Mouse (Mus musculus): ENCODE data around the gene Fgfr2. TPM values are rescaled to one million over a fixed set of nuclear protein-coding genes. Genes with fewer than 3 reads are reported as not detected.
A peak's percentile ranks its signal among the peaks of the same experiment; 100 is the strongest.

Fgfr2 gene
- polyA plus RNA-seq, 1 experiment from 2014 or later, result 133 TPM

- Histone ChIP-seq H3K27me3 (ENCODE audit: control insufficient read depth, insufficient read depth, low read length) (peaks cover 4% of the 10 kb centered on the region), H3K4me2 (replicated peaks; ENCODE audit: low read depth, low read length) (no peak overlapping the region), H3K36me3 (ENCODE audit: control insufficient read depth, insufficient read depth, low read length) (no peaks in the 10 kb centered on the region), H3K4me1 (ENCODE audit: control insufficient read depth, insufficient read depth, low read length) (no peaks in the 10 kb centered on the region), H3K4me3 (ENCODE audit: low read length) (no peak overlapping the region), H3K27ac (ENCODE audit: low read depth, low read length) (no peak overlapping the region), H3K9me3 (ENCODE audit: control insufficient read depth, low read length) (no peaks in the 10 kb centered on the region), H3K9ac (ENCODE audit: low read depth, low read length) (no peak overlapping the region)
- 55% methylated on average over 4 of the region's 4 CpGs for WGBS
- no peak for ATAC-seq (ENCODE audit: low FRiP score, low TSS enrichment)
These were observed 2509.2 kb downstream of the Fgfr2 start for GRCm38 (mm10) chr7:130613973-130614372.

GRCm38 (mm10) chr7:130606958-130607357 lies 2516.2 kb downstream of the Fgfr2 start:
- ATAC-seq (ENCODE audit: low FRiP score, low TSS enrichment), result 0 out of 2 replicates have a peak, but pooled peaks have one; percentile 17
- H3K27me3 ChIP-seq (ENCODE audit: control insufficient read depth, insufficient read depth, low read length), result peaks cover 4% of the 10 kb centered on the region
- WGBS, result 38% methylated on average over 4 of the region's 4 CpGs
- H3K9me3 ChIP-seq (ENCODE audit: control insufficient read depth, low read length), result no peaks in the 10 kb centered on the region
- H3K27ac ChIP-seq (ENCODE audit: low read depth, low read length), result no peak overlapping the region
- no peaks in the 10 kb centered on the region for H3K36me3 ChIP-seq (ENCODE audit: control insufficient read depth, insufficient read depth, low read length)
- H3K4me1 ChIP-seq (ENCODE audit: control insufficient read depth, insufficient read depth, low read length), result peaks cover 4% of the 10 kb centered on the region; the same call in 1 of the 2 replicates
- H3K4me2 ChIP-seq (replicated peaks; ENCODE audit: low read depth, low read length), result no peak overlapping the region
- H3K9ac ChIP-seq (ENCODE audit: low read depth, low read length), result no peak overlapping the region
- H3K4me3 ChIP-seq (ENCODE audit: low read length), result no peak overlapping the region

DNA sequence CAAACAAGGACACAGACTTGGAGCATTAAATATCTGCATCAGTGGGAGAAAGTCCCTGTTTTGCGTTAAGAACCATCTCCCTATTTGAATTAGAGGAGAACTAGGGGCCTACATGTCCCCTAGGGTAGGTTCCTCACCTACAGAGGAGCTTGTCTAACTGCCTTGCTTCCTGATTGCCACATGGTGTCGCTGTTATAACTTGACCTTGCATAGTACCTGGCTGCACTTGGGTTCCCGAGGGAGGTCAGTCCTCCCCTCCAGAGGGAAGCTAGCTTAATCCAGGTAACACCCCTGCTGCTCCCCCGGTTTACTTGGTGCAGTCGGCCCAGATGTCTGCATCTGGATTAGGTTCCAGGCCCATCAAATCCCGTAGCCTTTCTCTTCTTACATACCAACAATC lies 2518.0 kb downstream of the Fgfr2 start:
- Histone ChIP-seq H3K4me1 (ENCODE audit: control insufficient read depth, insufficient read depth, low read length) (peaks cover 4% of the 10 kb centered on the region; the same call in 1 of the 2 replicates), H3K4me2 (replicated peaks; ENCODE audit: low read depth, low read length) (no peak overlapping the region), H3K9ac (ENCODE audit: low read depth, low read length) (no peak overlapping the region), H3K27ac (ENCODE audit: low read depth, low read length) (no peak overlapping the region), H3K4me3 (ENCODE audit: low read length) (no peak overlapping the region), H3K27me3 (ENCODE audit: control insufficient read depth, insufficient read depth, low read length) (peaks cover 4% of the 10 kb centered on the region), H3K9me3 (ENCODE audit: control insufficient read depth, low read length) (no peaks in the 10 kb centered on the region), H3K36me3 (ENCODE audit: control insufficient read depth, insufficient read depth, low read length) (no peaks in the 10 kb centered on the region)
- no peak for ATAC-seq (ENCODE audit: low FRiP score, low TSS enrichment)
- WGBS, result 35% methylated on average over 6 of the region's 6 CpGs

DNA sequence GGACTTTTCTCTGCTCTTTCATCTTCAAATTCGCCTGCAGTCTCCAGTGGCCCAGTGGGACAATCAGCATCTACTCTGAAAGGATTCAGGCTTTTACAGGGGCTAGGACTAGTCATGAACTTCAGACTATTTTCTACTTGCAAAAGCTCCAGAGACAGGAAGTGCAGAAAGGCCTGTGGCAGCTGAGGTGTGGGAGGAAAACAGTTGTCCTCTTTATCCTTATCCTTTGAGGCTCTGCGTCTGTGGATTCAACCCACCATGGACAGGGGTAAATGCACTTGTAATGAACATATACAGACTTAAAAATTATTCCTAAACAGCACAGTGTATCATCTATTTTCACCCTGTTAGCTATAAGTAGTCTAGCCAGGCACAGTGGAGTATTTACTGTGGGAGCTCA lies 2518.8 kb downstream of the Fgfr2 start:
- no peak overlapping the region for H3K4me2 ChIP-seq (replicated peaks; ENCODE audit: low read depth, low read length)
- H3K4me1 ChIP-seq (ENCODE audit: control insufficient read depth, insufficient read depth, low read length), result peaks cover 4% of the 10 kb centered on the region; the same call in 1 of the 2 replicates
- H3K9me3 ChIP-seq (ENCODE audit: control insufficient read depth, low read length), result no peaks in the 10 kb centered on the region
- no peak overlapping the region for H3K27ac ChIP-seq (ENCODE audit: low read depth, low read length)
- no peak overlapping the region for H3K9ac ChIP-seq (ENCODE audit: low read depth, low read length)
- H3K27me3 ChIP-seq (ENCODE audit: control insufficient read depth, insufficient read depth, low read length), result peaks cover 4% of the 10 kb centered on the region
- H3K36me3 ChIP-seq (ENCODE audit: control insufficient read depth, insufficient read depth, low read length), result no peaks in the 10 kb centered on the region
- 55% methylated on average over 2 of the region's 2 CpGs for WGBS
- no peak overlapping the region for H3K4me3 ChIP-seq (ENCODE audit: low read length)
- no peak for ATAC-seq (ENCODE audit: low FRiP score, low TSS enrichment)

DNA sequence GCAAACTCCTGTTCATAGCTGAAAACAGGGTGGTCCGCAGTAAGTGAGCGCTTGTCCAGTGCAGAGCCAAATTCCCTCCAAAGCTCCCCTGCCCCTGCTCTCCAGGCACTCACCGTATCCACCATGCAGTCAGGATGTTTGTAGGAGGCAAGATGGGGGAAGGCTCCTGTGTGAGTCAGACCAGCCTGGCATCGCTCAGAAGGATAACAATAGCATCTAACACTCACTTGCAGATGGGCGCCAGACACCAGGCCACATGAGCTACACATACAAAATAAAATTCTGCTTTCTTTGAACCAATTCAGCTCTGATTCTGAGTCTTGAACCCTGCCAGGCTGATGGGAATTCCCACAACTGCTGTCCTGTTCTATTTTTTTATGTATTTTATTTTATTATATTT lies 2519.6 kb downstream of the Fgfr2 start:
- Histone ChIP-seq H3K4me2 (replicated peaks; ENCODE audit: low read depth, low read length) (no peak overlapping the region), H3K36me3 (ENCODE audit: control insufficient read depth, insufficient read depth, low read length) (no peaks in the 10 kb centered on the region), H3K27ac (ENCODE audit: low read depth, low read length) (no peak overlapping the region), H3K9me3 (ENCODE audit: control insufficient read depth, low read length) (no peaks in the 10 kb centered on the region), H3K4me3 (ENCODE audit: low read length) (no peak overlapping the region), H3K27me3 (ENCODE audit: control insufficient read depth, insufficient read depth, low read length) (no peaks in the 10 kb centered on the region), H3K9ac (ENCODE audit: low read depth, low read length) (no peak overlapping the region), H3K4me1 (ENCODE audit: control insufficient read depth, insufficient read depth, low read length) (peaks cover 4% of the 10 kb centered on the region; the same call in 1 of the 2 replicates)
- ATAC-seq (ENCODE audit: low FRiP score, low TSS enrichment), result no peak
- 88% methylated on average over 5 of the region's 5 CpGs for WGBS

DNA sequence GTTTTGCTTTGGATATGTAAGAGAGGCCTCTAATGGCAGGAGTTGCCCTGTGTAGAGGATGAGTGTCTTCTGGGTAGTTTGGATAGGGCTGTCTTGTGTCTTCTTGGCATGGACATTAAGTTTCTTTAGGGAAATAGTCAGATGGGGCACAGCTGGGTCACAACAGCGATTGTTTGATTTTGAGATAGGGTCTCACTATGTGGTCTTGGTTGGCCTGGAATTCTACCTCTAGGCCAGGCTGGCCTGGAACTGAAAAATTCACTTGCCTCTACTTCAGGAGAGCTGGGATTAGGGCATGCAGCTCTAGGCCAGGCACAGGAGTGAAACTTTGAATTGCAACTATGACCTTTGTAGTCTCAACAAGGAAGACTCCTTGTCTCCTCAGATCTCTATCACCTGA lies 2520.3 kb downstream of the Fgfr2 start:
- 87% methylated on average over 1 of the region's 1 CpGs for WGBS
- no peaks in the 10 kb centered on the region for H3K36me3 ChIP-seq (ENCODE audit: control insufficient read depth, insufficient read depth, low read length)
- no peak overlapping the region for H3K27ac ChIP-seq (ENCODE audit: low read depth, low read length)
- no peak for ATAC-seq (ENCODE audit: low FRiP score, low TSS enrichment)
- no peak overlapping the region for H3K4me2 ChIP-seq (replicated peaks; ENCODE audit: low read depth, low read length)
- no peaks in the 10 kb centered on the region for H3K27me3 ChIP-seq (ENCODE audit: control insufficient read depth, insufficient read depth, low read length)
- peaks cover 4% of the 10 kb centered on the region; the same call in 1 of the 2 replicates for H3K4me1 ChIP-seq (ENCODE audit: control insufficient read depth, insufficient read depth, low read length)
- no peak overlapping the region for H3K9ac ChIP-seq (ENCODE audit: low read depth, low read length)
- H3K9me3 ChIP-seq (ENCODE audit: control insufficient read depth, low read length), result no peaks in the 10 kb centered on the region
- H3K4me3 ChIP-seq (ENCODE audit: low read length), result no peak overlapping the region

GRCm38 (mm10) chr7:130600546-130600945 lies 2522.6 kb downstream of the Fgfr2 start:
- 61% methylated on average over 2 of the region's 2 CpGs for WGBS
- H3K27ac ChIP-seq (ENCODE audit: low read depth, low read length), result no peak overlapping the region
- no peak overlapping the region for H3K4me2 ChIP-seq (replicated peaks; ENCODE audit: low read depth, low read length)
- ATAC-seq (ENCODE audit: low FRiP score, low TSS enrichment), result no peak
- no peak overlapping the region for H3K9ac ChIP-seq (ENCODE audit: low read depth, low read length)
- no peaks in the 10 kb centered on the region for H3K27me3 ChIP-seq (ENCODE audit: control insufficient read depth, insufficient read depth, low read length)
- no peak overlapping the region for H3K4me3 ChIP-seq (ENCODE audit: low read length)
- no peaks in the 10 kb centered on the region for H3K36me3 ChIP-seq (ENCODE audit: control insufficient read depth, insufficient read depth, low read length)
- no peaks in the 10 kb centered on the region for H3K4me1 ChIP-seq (ENCODE audit: control insufficient read depth, insufficient read depth, low read length)
- H3K9me3 ChIP-seq (ENCODE audit: control insufficient read depth, low read length), result no peaks in the 10 kb centered on the region

GRCm38 (mm10) chr7:130600074-130600473 lies 2523.1 kb downstream of the Fgfr2 start:
- Histone ChIP-seq H3K36me3 (ENCODE audit: control insufficient read depth, insufficient read depth, low read length) (no peaks in the 10 kb centered on the region), H3K4me1 (ENCODE audit: control insufficient read depth, insufficient read depth, low read length) (no peaks in the 10 kb centered on the region), H3K27me3 (ENCODE audit: control insufficient read depth, insufficient read depth, low read length) (no peaks in the 10 kb centered on the region), H3K4me3 (ENCODE audit: low read length) (no peak overlapping the region), H3K27ac (ENCODE audit: low read depth, low read length) (no peak overlapping the region), H3K4me2 (replicated peaks; ENCODE audit: low read depth, low read length) (no peak overlapping the region), H3K9ac (ENCODE audit: low read depth, low read length) (no peak overlapping the region), H3K9me3 (ENCODE audit: control insufficient read depth, low read length) (no peaks in the 10 kb centered on the region)
- no peak for ATAC-seq (ENCODE audit: low FRiP score, low TSS enrichment)
- WGBS, result 91% methylated on average over 3 of the region's 3 CpGs

GRCm38 (mm10) chr7:130597546-130597945 lies 2525.6 kb downstream of the Fgfr2 start:
- no peak overlapping the region for H3K9ac ChIP-seq (ENCODE audit: low read depth, low read length)
- no peak overlapping the region for H3K27ac ChIP-seq (ENCODE audit: low read depth, low read length)
- H3K4me2 ChIP-seq (replicated peaks; ENCODE audit: low read depth, low read length), result no peak overlapping the region
- H3K36me3 ChIP-seq (ENCODE audit: control insufficient read depth, insufficient read depth, low read length), result no peaks in the 10 kb centered on the region
- H3K4me1 ChIP-seq (ENCODE audit: control insufficient read depth, insufficient read depth, low read length), result no peaks in the 10 kb centered on the region
- no peak for ATAC-seq (ENCODE audit: low FRiP score, low TSS enrichment)
- H3K27me3 ChIP-seq (ENCODE audit: control insufficient read depth, insufficient read depth, low read length), result no peaks in the 10 kb centered on the region
- H3K4me3 ChIP-seq (ENCODE audit: low read length), result no peak overlapping the region
- WGBS, result 77% methylated on average over 6 of the region's 6 CpGs
- no peaks in the 10 kb centered on the region for H3K9me3 ChIP-seq (ENCODE audit: control insufficient read depth, low read length)

All from kidney, embryonic 14.5 days (tissue).